Mouse (Mus musculus) hindbrain, embryonic 11.5 days (tissue): ENCODE measurements around the gene Gm11565. TPM values are rescaled to one million over a fixed set of nuclear protein-coding genes. Genes with fewer than 3 reads are reported as not detected.

Experiments
- polyA plus RNA-seq: library from polyadenylated mRNA; unstranded; fragments of >200 nt; fragmentation: Nextera tagmentation; extraction: Ambion mirVana; gene quantifications from 2 replicates; pipeline ENCODE4 v1.2.1, GENCODE M21; 2014

Gm11565 gene
- polyA plus RNA-seq, 1 experiment from 2014 or later, result not detected

Other genes starting within 250 kb of the Gm11565 start
- not detected in 2 replicates for gene Krtap4-6, start 248.8 kb upstream of the Gm11565 start, polyA plus RNA-seq
- not detected in 2 replicates for gene Gm14190, start 224.0 kb upstream of the Gm11565 start, polyA plus RNA-seq
- gene Gm14180, start 180.5 kb upstream of the Gm11565 start, polyA plus RNA-seq, result not detected in 2 replicates
- not detected in 2 replicates for gene Gm11595, start 141.8 kb upstream of the Gm11565 start, polyA plus RNA-seq
- not detected in 2 replicates for gene Krtap4-8, start 134.0 kb upstream of the Gm11565 start, polyA plus RNA-seq
- not detected in 2 replicates for gene Krtap4-9, start 129.6 kb upstream of the Gm11565 start, polyA plus RNA-seq
- gene Gm11596, start 121.3 kb upstream of the Gm11565 start, polyA plus RNA-seq, result not detected in 2 replicates
- gene Gm11569, start 115.8 kb upstream of the Gm11565 start, polyA plus RNA-seq, result not detected in 2 replicates
- not detected in 2 replicates for gene Gm11554, start 110.3 kb upstream of the Gm11565 start, polyA plus RNA-seq
- not detected in 2 replicates for gene Krtap4-13, start 104.9 kb upstream of the Gm11565 start, polyA plus RNA-seq
- gene Gm11564, start 99.1 kb upstream of the Gm11565 start, polyA plus RNA-seq, result not detected in 2 replicates
- not detected in 2 replicates for gene 2300003K06Rik, start 76.7 kb upstream of the Gm11565 start, polyA plus RNA-seq
- gene Krtap4-16, start 63.1 kb upstream of the Gm11565 start, polyA plus RNA-seq, result not detected in 2 replicates
- gene Gm11568, start 56.8 kb upstream of the Gm11565 start, polyA plus RNA-seq, result not detected in 2 replicates
- gene Gm11559, start 50.3 kb upstream of the Gm11565 start, polyA plus RNA-seq, result not detected in 2 replicates
- not detected in 2 replicates for gene Krtap9-1, start 41.4 kb upstream of the Gm11565 start, polyA plus RNA-seq
- not detected in 2 replicates for gene Gm11567, start 35.6 kb upstream of the Gm11565 start, polyA plus RNA-seq
- gene Krtap31-1, start 6.8 kb upstream of the Gm11565 start, polyA plus RNA-seq, result not detected in 2 replicates
- gene Krtap31-2, start 21.5 kb downstream of the Gm11565 start, polyA plus RNA-seq, result not detected in 2 replicates
- not detected in 2 replicates for gene Krtap9-5, start 33.7 kb downstream of the Gm11565 start, polyA plus RNA-seq
- gene Krtap29-1, start 64.3 kb downstream of the Gm11565 start, polyA plus RNA-seq, result not detected in 2 replicates
- gene Krtap16-1, start 71.8 kb downstream of the Gm11565 start, polyA plus RNA-seq, result not detected in 2 replicates
- 0.23 TPM in 1 of 2 replicates, not detected in the other for gene Krtap17-1, start 79.2 kb downstream of the Gm11565 start, polyA plus RNA-seq
- gene Krt33a, start 101.5 kb downstream of the Gm11565 start, polyA plus RNA-seq, result not detected in 2 replicates
- not detected in 2 replicates for gene Krt33b, start 115.1 kb downstream of the Gm11565 start, polyA plus RNA-seq
- gene Krt34, start 126.8 kb downstream of the Gm11565 start, polyA plus RNA-seq, result not detected in 2 replicates
- gene Krt31, start 135.8 kb downstream of the Gm11565 start, polyA plus RNA-seq, result not detected in 2 replicates
- not detected in 2 replicates for gene Krt32, start 173.5 kb downstream of the Gm11565 start, polyA plus RNA-seq
- not detected in 2 replicates for gene Krt35, start 181.5 kb downstream of the Gm11565 start, polyA plus RNA-seq
- gene Krt36, start 190.9 kb downstream of the Gm11565 start, polyA plus RNA-seq, result not detected in 2 replicates
- not detected in 2 replicates for gene Krt13, start 206.8 kb downstream of the Gm11565 start, polyA plus RNA-seq
- 1.3 and 2.4 TPM in 2 replicates for gene Krt15, start 221.2 kb downstream of the Gm11565 start, polyA plus RNA-seq
- gene Krt19, start 233.9 kb downstream of the Gm11565 start, polyA plus RNA-seq, result 4.8 and 5.1 TPM in 2 replicates